Mouse (Mus musculus) intestine, postnatal 0 days (tissue): ENCODE results near the gene Myl10. TPM values are rescaled to one million over a fixed set of nuclear protein-coding genes. Genes with fewer than 3 reads are reported as not detected.
A peak's percentile ranks its signal among the peaks of the same experiment; 100 is the strongest.

ENCODE experiments used
- ATAC-seq: fragments of 200-750 bp; cut with Nextera tagmentation; 2 replicates; pipeline ENCODE4 v1.8.0; 2017; ENCODE audit warnings: mild to moderate bottlenecking, moderate TSS enrichment, moderate library complexity
- H3K27ac ChIP-seq: fragments of 300-500 bp; sonication (generic); 2 replicates; pipeline ENCODE4 v1.5.1; 2014; ENCODE audit warnings: mild to moderate bottlenecking, low read depth, low read length, moderate library complexity
- H3K27me3 ChIP-seq: fragments of 300-500 bp; sonication (generic); replicated peaks from 2 replicates; pipeline ENCODE4 v1.6.1; 2014; ENCODE audit warnings: low read length, mixed read lengths; ENCODE audit not compliant: control insufficient read depth, insufficient read depth
- H3K36me3 ChIP-seq: fragments of 300-500 bp; sonication (generic); 2 replicates; pipeline ENCODE4 v1.6.1; 2014; ENCODE audit warnings: mild to moderate bottlenecking, moderate library complexity; ENCODE audit not compliant: control insufficient read depth, insufficient read depth
- H3K4me1 ChIP-seq: fragments of 300-500 bp; sonication (generic); replicated peaks from 2 replicates; pipeline ENCODE4 v1.6.1; 2014; ENCODE audit warnings: antibody characterized with exemption, low read length, mixed read lengths; ENCODE audit not compliant: control insufficient read depth, insufficient read depth
- H3K4me2 ChIP-seq: fragments of 300-500 bp; sonication (generic); replicated peaks from 2 replicates; pipeline ENCODE4 v1.6.1; 2014; ENCODE audit warnings: low read depth, mild to moderate bottlenecking, moderate library complexity
- H3K4me3 ChIP-seq: fragments of 300-500 bp; sonication (generic); 2 replicates; pipeline ENCODE4 v1.5.1; 2014; ENCODE audit warnings: low read depth, low read length
- H3K9ac ChIP-seq: fragments of 300-500 bp; sonication (generic); 2 replicates; pipeline ENCODE4 v1.6.1; 2014; ENCODE audit warnings: mild to moderate bottlenecking, low read depth, low read length
- H3K9me3 ChIP-seq: fragments of 300-500 bp; sonication (generic); 2 replicates; pipeline ENCODE4 v1.6.1; 2016; ENCODE audit warnings: mixed run types; ENCODE audit not compliant: control insufficient read depth
- CTCF ChIP-seq: sonication (generic); IDR thresholded peaks from 2 replicates; pipeline ENCODE4 v1.5.1; 2016; ENCODE audit warnings: low read depth, mild to moderate bottlenecking, control low read depth, antibody characterized with exemption, moderate library complexity
- WGBS: fragments of 180-500 bp; shearing (Covaris S2); extraction: QIAGEN DNeasy Blood & Tissue Kit; methylation state at CpG from one replicate; pipeline ENCODE4 v1.1.7; 2014; 5-methylcytosine and 5-hydroxymethylcytosine counted together
- polyA plus RNA-seq: library from polyadenylated mRNA; unstranded; fragments of >200 nt; fragmentation: Nextera tagmentation; extraction: Ambion mirVana; gene quantifications from 2 replicates; pipeline ENCODE4 v1.2.1, GENCODE M21; 2015

Myl10 gene
- polyA plus RNA-seq, 1 experiment from 2014 or later, result not detected

GRCm38 (mm10) chr5:136710742-136711141 lies 17.8 kb downstream of the Myl10 start:
- H3K27ac ChIP-seq, result no peak overlapping the region
- no peaks in the 10 kb centered on the region for H3K36me3 ChIP-seq
- H3K9me3 ChIP-seq, result no peaks in the 10 kb centered on the region
- H3K9ac ChIP-seq, result no peak overlapping the region
- H3K4me1 ChIP-seq, result no peaks in the 10 kb centered on the region
- WGBS, result 26% methylated on average over 4 of the region's 4 CpGs
- no peak overlapping the region for H3K4me2 ChIP-seq
- ATAC-seq, result peak; percentile 72
- TF ChIP-seq CTCF, result no peak
- no peaks in the 10 kb centered on the region for H3K27me3 ChIP-seq
- H3K4me3 ChIP-seq, result no peak overlapping the region

GRCm38 (mm10) chr5:136714232-136714875 lies 21.4 kb downstream of the Myl10 start:
- Histone ChIP-seq H3K9ac (no peak overlapping the region), H3K4me1 (no peaks in the 10 kb centered on the region), H3K27ac (no peak overlapping the region), H3K36me3 (no peaks in the 10 kb centered on the region), H3K4me3 (peak overlapping the region; percentile 12), H3K4me2 (peak overlapping the region; percentile 54), H3K9me3 (no peaks in the 10 kb centered on the region), H3K27me3 (no peaks in the 10 kb centered on the region)
- TF ChIP-seq CTCF, result no peak
- ATAC-seq, result no peak
- WGBS, result 29% methylated on average over 32 of the region's 32 CpGs

GRCm38 (mm10) chr5:136714879-136715278 lies 21.9 kb downstream of the Myl10 start:
- no peak for ATAC-seq
- no peaks in the 10 kb centered on the region for H3K4me1 ChIP-seq
- no peak overlapping the region for H3K27ac ChIP-seq
- peak overlapping the region; percentile 54 for H3K4me2 ChIP-seq
- WGBS, result 22% methylated on average over 11 of the region's 11 CpGs
- no peaks in the 10 kb centered on the region for H3K36me3 ChIP-seq
- no peaks in the 10 kb centered on the region for H3K27me3 ChIP-seq
- no peak overlapping the region for H3K9ac ChIP-seq
- H3K9me3 ChIP-seq, result no peaks in the 10 kb centered on the region
- peak overlapping the region; percentile 12 for H3K4me3 ChIP-seq
- peak; percentile 74 for TF ChIP-seq CTCF

GRCm38 (mm10) chr5:136716696-136717572 lies 24.0 kb downstream of the Myl10 start:
- no peaks in the 10 kb centered on the region for H3K27me3 ChIP-seq
- no peak overlapping the region for H3K4me3 ChIP-seq
- no peak overlapping the region for H3K27ac ChIP-seq
- TF ChIP-seq CTCF, result no peak
- no peaks in the 10 kb centered on the region for H3K36me3 ChIP-seq
- no peak for ATAC-seq
- no peaks in the 10 kb centered on the region for H3K4me1 ChIP-seq
- 39% methylated on average over 10 of the region's 10 CpGs for WGBS
- H3K9me3 ChIP-seq, result no peaks in the 10 kb centered on the region
- H3K9ac ChIP-seq, result no peak overlapping the region
- H3K4me2 ChIP-seq, result no peak overlapping the region

- no peaks in the 10 kb centered on the region for H3K27me3 ChIP-seq
- no peak overlapping the region for H3K9ac ChIP-seq
- H3K36me3 ChIP-seq, result no peaks in the 10 kb centered on the region
- 58% methylated on average over 2 of the region's 2 CpGs for WGBS
- TF ChIP-seq CTCF, result no peak
- H3K9me3 ChIP-seq, result no peaks in the 10 kb centered on the region
- no peak overlapping the region for H3K4me2 ChIP-seq
- H3K27ac ChIP-seq, result no peak overlapping the region
- ATAC-seq, result no peak
- H3K4me3 ChIP-seq, result no peak overlapping the region
- no peaks in the 10 kb centered on the region for H3K4me1 ChIP-seq
Observed at GRCm38 (mm10) chr5:136717573-136717854, 24.6 kb downstream of the Myl10 start.

- Histone ChIP-seq H3K4me2 (no peak overlapping the region), H3K36me3 (no peaks in the 10 kb centered on the region)
Observed at GRCm38 (mm10) chr5:136718656-136719055, 25.7 kb downstream of the Myl10 start.

More at GRCm38 (mm10) chr5:136718656-136719055, 25.7 kb downstream of the Myl10 start:
- H3K9ac ChIP-seq, result no peak overlapping the region
- H3K4me1 ChIP-seq, result no peaks in the 10 kb centered on the region
- H3K9me3 ChIP-seq, result no peaks in the 10 kb centered on the region
- no peak for ATAC-seq
- WGBS, result 50% methylated on average over 8 of the region's 8 CpGs
- TF ChIP-seq CTCF, result no peak
- no peaks in the 10 kb centered on the region for H3K27me3 ChIP-seq
- H3K27ac ChIP-seq, result no peak overlapping the region
- no peak overlapping the region for H3K4me3 ChIP-seq
